Mouse (Mus musculus) heart, adult 2 months (tissue): ENCODE measurements at regions not wholly inside any gene's neighbourhood (a gene's known extent, or its start where the extent isn't known, plus 50 kb on each side); places are given as distances from the start of the nearest gene placed in this dataset.
A peak's percentile ranks its signal among the peaks of the same experiment; 100 is the strongest.

Experiments used
- DNase-seq, 2 experiments: peaks; one replicate each; pipeline ENCODE4 v3.0.0; 2021
- H3K27ac ChIP-seq: fragments of 200-600 bp; 2 replicates; pipeline ENCODE4 v1.8.1; 2022
- H3K27me3 ChIP-seq: fragments of 200-500 bp; 2 replicates; pipeline ENCODE4 v1.6.1; 2012; ENCODE audit warnings: mild to moderate bottlenecking, low read length, inconsistent platforms, mixed read lengths; ENCODE audit not compliant: control insufficient read depth, insufficient read depth
- H3K36me3 ChIP-seq: fragments of 200-500 bp; 2 replicates; pipeline ENCODE4 v1.6.1; 2012; ENCODE audit warnings: low read length, inconsistent platforms; ENCODE audit not compliant: control insufficient read depth, insufficient read depth
- H3K4me1 ChIP-seq: fragments of 200-500 bp; 2 replicates; pipeline ENCODE4 v1.6.1; 2011; ENCODE audit warnings: low read length; ENCODE audit not compliant: control insufficient read depth, insufficient read depth
- H3K4me3 ChIP-seq: fragments of 200-600 bp; 2 replicates; pipeline ENCODE4 v1.8.1; 2022
- H3K79me2 ChIP-seq: fragments of 200-500 bp; replicated peaks from 2 replicates; pipeline ENCODE4 v1.6.1; 2012; ENCODE audit warnings: mild to moderate bottlenecking, inconsistent platforms, low read length, moderate library complexity, mixed read lengths; ENCODE audit not compliant: control insufficient read depth, insufficient read depth
- H3K9ac ChIP-seq: fragments of 200-500 bp; 2 replicates; pipeline ENCODE4 v1.6.1; 2012; ENCODE audit warnings: low read depth, mild to moderate bottlenecking, control low read depth, inconsistent platforms, low read length, mixed read lengths
- CTCF ChIP-seq: fragments of 200-600 bp; IDR thresholded peaks from 2 replicates; pipeline ENCODE4 v1.8.1; 2022; ENCODE audit warnings: antibody characterized with exemption, mild to moderate bottlenecking, moderate library complexity
- EP300 ChIP-seq: fragments of 200-500 bp; IDR thresholded peaks from 2 replicates; pipeline ENCODE4 v1.6.1; 2011; ENCODE audit warnings: low read depth, low read length, control low read depth; ENCODE audit not compliant: insufficient read depth
- POLR2A ChIP-seq: fragments of 200-500 bp; IDR thresholded peaks from 2 replicates; pipeline ENCODE4 v1.6.1; 2011; ENCODE audit warnings: mild to moderate bottlenecking, low read depth, low read length, control low read depth; ENCODE audit not compliant: insufficient read depth
- WGBS: fragments of 180-500 bp; shearing (Covaris S2); methylation state at CpG from one replicate; pipeline ENCODE4 v1.1.7; 2018; 5-methylcytosine and 5-hydroxymethylcytosine counted together
- intact Hi-C: fragments of 180-260 bp; cut with DNase I; formaldehyde crosslinking; loops from one replicate; pipeline ENCODE4 v1.15.1; 2025

GRCm38 (mm10) chr3:145207071-145207470 lies 85.2 kb upstream of the Col24a1 start:
- H3K27me3 ChIP-seq = no peaks in the 10 kb centered on the region
- TF ChIP-seq EP300 (no peak), CTCF (no peak), POLR2A (no peak)
- intact Hi-C loops = no loop called here
- H3K4me1 ChIP-seq = no peaks in the 10 kb centered on the region
- DNase-seq = peak in 1 of 2 experiments; percentile 8
- H3K27ac ChIP-seq = no peak overlapping the region
- no peak overlapping the region for H3K9ac ChIP-seq
- H3K79me2 ChIP-seq = no peaks in the 10 kb centered on the region
- WGBS = 5% methylated on average over 4 of the region's 4 CpGs
- H3K36me3 ChIP-seq = no peaks in the 10 kb centered on the region
- H3K4me3 ChIP-seq = no peak overlapping the region

- 88% methylated on average over 5 of the region's 5 CpGs for WGBS
- intact Hi-C loops = no loop called here
Observed at GRCm38 (mm10) chr3:145210166-145210565, 82.1 kb upstream of the Col24a1 start.

GRCm38 (mm10) chr3:145216987-145217515 lies 75.2 kb upstream of the Col24a1 start:
- H3K79me2 ChIP-seq = no peaks in the 10 kb centered on the region
- no peak for DNase-seq
- intact Hi-C loops = no loop called here
- H3K27ac ChIP-seq = no peak overlapping the region
- no peaks in the 10 kb centered on the region for H3K36me3 ChIP-seq
- 69% methylated on average over 10 of the region's 10 CpGs for WGBS
- H3K4me1 ChIP-seq = no peaks in the 10 kb centered on the region
- no peak overlapping the region for H3K4me3 ChIP-seq
- no peak overlapping the region for H3K9ac ChIP-seq
- H3K27me3 ChIP-seq = no peaks in the 10 kb centered on the region
- no peak for TF ChIP-seq POLR2A
- no peak for TF ChIP-seq EP300
- no peak for TF ChIP-seq CTCF

More at GRCm38 (mm10) chr3:145210166-145210565, 82.1 kb upstream of the Col24a1 start:
- DNase-seq = no peak
- H3K4me3 ChIP-seq = no peak overlapping the region
- H3K4me1 ChIP-seq = no peaks in the 10 kb centered on the region
- TF ChIP-seq EP300 = no peak
- TF ChIP-seq CTCF = no peak
- H3K27me3 ChIP-seq = no peaks in the 10 kb centered on the region
- H3K9ac ChIP-seq = no peak overlapping the region
- H3K36me3 ChIP-seq = no peaks in the 10 kb centered on the region
- no peaks in the 10 kb centered on the region for H3K79me2 ChIP-seq
- H3K27ac ChIP-seq = no peak overlapping the region

GRCm38 (mm10) chr3:145222922-145223321 lies 69.3 kb upstream of the Col24a1 start:
- Histone ChIP-seq H3K9ac (no peak overlapping the region), H3K27me3 (no peaks in the 10 kb centered on the region)

GRCm38 (mm10) chr3:145224040-145224439 lies 68.2 kb upstream of the Col24a1 start:
- Histone ChIP-seq H3K36me3 (no peaks in the 10 kb centered on the region), H3K4me3 (no peak overlapping the region), H3K27me3 (no peaks in the 10 kb centered on the region), H3K27ac (no peak overlapping the region), H3K79me2 (no peaks in the 10 kb centered on the region), H3K4me1 (no peaks in the 10 kb centered on the region), H3K9ac (no peak overlapping the region)
- no peak for DNase-seq
- WGBS = 56% methylated on average over 2 of the region's 2 CpGs
- intact Hi-C loops = no loop called here
- TF ChIP-seq POLR2A (no peak), CTCF (no peak), EP300 (no peak)

More at GRCm38 (mm10) chr3:145222922-145223321, 69.3 kb upstream of the Col24a1 start:
- intact Hi-C loops = no loop called here
- 77% methylated on average over 1 of the region's 1 CpGs for WGBS
- H3K79me2 ChIP-seq = no peaks in the 10 kb centered on the region
- no peak overlapping the region for H3K4me3 ChIP-seq
- H3K36me3 ChIP-seq = no peaks in the 10 kb centered on the region
- no peak for DNase-seq
- no peak overlapping the region for H3K27ac ChIP-seq
- no peaks in the 10 kb centered on the region for H3K4me1 ChIP-seq
- no peak for TF ChIP-seq CTCF
- no peak for TF ChIP-seq POLR2A
- no peak for TF ChIP-seq EP300

- H3K4me1 ChIP-seq = no peaks in the 10 kb centered on the region
- TF ChIP-seq CTCF (no peak), POLR2A (no peak)
- H3K27me3 ChIP-seq = no peaks in the 10 kb centered on the region
- no peaks in the 10 kb centered on the region for H3K36me3 ChIP-seq
- WGBS = 91% methylated on average over 6 of the region's 6 CpGs
- no peak overlapping the region for H3K27ac ChIP-seq
- no peaks in the 10 kb centered on the region for H3K79me2 ChIP-seq
- no peak overlapping the region for H3K9ac ChIP-seq
- no peak for DNase-seq
- intact Hi-C loops = no loop called here
- no peak overlapping the region for H3K4me3 ChIP-seq
Observed at GRCm38 (mm10) chr3:145230721-145231120, 61.6 kb upstream of the Col24a1 start.
